Mouse (Mus musculus) G1E (cell line): ENCODE results near the gene Pim3. TPM values are rescaled to one million over a fixed set of nuclear protein-coding genes. Genes with fewer than 3 reads are reported as not detected.
A peak's percentile ranks its signal among the peaks of the same experiment; 100 is the strongest.
"Not testable (repeated sequence)": the region's sequence is repeated elsewhere in the genome, so short reads cannot be mapped to it uniquely, and the experiment has no call there.

Experiments
- ATAC-seq: 2 replicates; pipeline ENCODE4 v1.8.0; 2016; ENCODE audit warnings: mild to moderate bottlenecking; ENCODE audit not compliant: insufficient number of reproducible peaks, poor library complexity, low FRiP score, severe bottlenecking; ENCODE audit errors: extremely low read depth
- DNase-seq: peaks from one replicate; pipeline ENCODE4 v3.0.0; 2012; ENCODE audit warnings: low spot score
- H3K27me3 ChIP-seq: 2 replicates; pipeline ENCODE4 v1.6.1; 2012; ENCODE audit warnings: mild to moderate bottlenecking, low read length, inconsistent platforms; ENCODE audit not compliant: insufficient read depth
- H3K36me3 ChIP-seq: replicated peaks from 2 replicates; pipeline ENCODE3; 2012; ENCODE audit warnings: mild to moderate bottlenecking, inconsistent platforms
- H3K4me1 ChIP-seq: 2 replicates; pipeline ENCODE4 v1.6.1; 2012; ENCODE audit warnings: low read depth, low read length, inconsistent platforms, mixed read lengths; ENCODE audit not compliant: insufficient read depth
- H3K4me3 ChIP-seq: 2 replicates; pipeline ENCODE4 v1.5.1; 2012; ENCODE audit warnings: low read depth, mild to moderate bottlenecking, inconsistent platforms, low read length, moderate library complexity, mixed read lengths
- H3K9me3 ChIP-seq: replicated peaks from 2 replicates; pipeline ENCODE4 v1.6.1; 2012; ENCODE audit warnings: inconsistent platforms
- CTCF ChIP-seq: IDR thresholded peaks from 2 replicates; pipeline ENCODE4 v1.5.1; 2012; ENCODE audit warnings: low read depth, low read length, inconsistent platforms, mixed read lengths
- GATA1 ChIP-seq: IDR thresholded peaks from 2 replicates; pipeline ENCODE4 v1.6.1; 2012; ENCODE audit warnings: borderline replicate concordance, low read length, inconsistent platforms, mixed read lengths
- GATA2 ChIP-seq: IDR thresholded peaks from 2 replicates; pipeline ENCODE4 v1.6.1; 2012; ENCODE audit warnings: low read depth, low read length, inconsistent platforms, borderline replicate concordance
- POLR2AphosphoS5 ChIP-seq: IDR thresholded peaks from 2 replicates; pipeline ENCODE4 v1.6.1; 2012; ENCODE audit warnings: low read depth, low read length, inconsistent platforms; ENCODE audit not compliant: insufficient replicate concordance
- TAL1 ChIP-seq: conservative IDR thresholded peaks from 2 replicates; pipeline ENCODE4 v1.6.1; 2012; ENCODE audit warnings: low read depth, low read length, inconsistent platforms, mixed read lengths
- polyA plus RNA-seq: library from polyadenylated mRNA; stranded (reverse); fragments of >175 nt; gene quantifications from 2 replicates; pipeline ENCODE4 v1.2.3, GENCODE M21; 2012
- total RNA-seq, 2 experiments: library from RNA; stranded (forward) in 1 of 2; stranded (reverse) in 1 of 2; fragments of 200-1000 nt in 1 of 2; fragments of >200 nt in 1 of 2; fragmentation: Nextera tagmentation in 1 of 2; gene quantifications; 2 replicates each; pipeline ENCODE4 v1.2.3; 2014 to 2017

The Pim3 gene
- total RNA-seq (2014; fragmentation: Nextera tagmentation) = 2.1 and 5.3 TPM in 2 replicates
- 3.4 and 3.7 TPM in 2 replicates for total RNA-seq (2017)
- 6.0 and 6.8 TPM in 2 replicates for polyA plus RNA-seq

- Histone ChIP-seq H3K9me3 (peaks cover 30% of the 10 kb centered on the region), H3K4me3 (peak within 1 kb of the TSS; percentile 74), H3K27me3 (peaks cover 9% of the 10 kb centered on the region), H3K4me1 (peaks cover 29% of the 10 kb centered on the region), H3K36me3 (peaks cover 25% of the 10 kb centered on the region)
- DNase-seq = peak; percentile 85
- TF ChIP-seq POLR2AphosphoS5 (no peak), TAL1 (no peak), GATA1 (no peak), GATA2 (no peak), CTCF (no peak)
- ATAC-seq = peak; percentile 77
These were observed at the start of gene Pim3 for GRCm38 (mm10) chr15:88861772-88862622. TSS of gene Pim3 (plus strand) at chr15:88862186.

GRCm38 (mm10) chr15:88813262-88813661 is 48.7 kb upstream of the Pim3 start:
- Histone ChIP-seq H3K4me3 (no peak overlapping the region), H3K9me3 (no peaks in the 10 kb centered on the region), H3K4me1 (peaks cover 22% of the 10 kb centered on the region), H3K36me3 (peaks cover 91% of the 10 kb centered on the region), H3K27me3 (no peaks in the 10 kb centered on the region)
- DNase-seq (no peak), ATAC-seq (no peak)
- TF ChIP-seq GATA1 (no peak), CTCF (no peak), GATA2 (no peak), POLR2AphosphoS5 (no peak)

GRCm38 (mm10) chr15:88813873-88814272 is 48.1 kb upstream of the Pim3 start:
- ATAC-seq, H3K9me3 ChIP-seq, H3K4me3 ChIP-seq, DNase-seq, H3K27me3 ChIP-seq: not testable (repeated sequence)
- Histone ChIP-seq H3K4me1 (peaks cover 28% of the 10 kb centered on the region), H3K36me3 (peaks cover 85% of the 10 kb centered on the region)

GRCm38 (mm10) chr15:88814411-88815047 is 47.5 kb upstream of the Pim3 start:
- Histone ChIP-seq H3K4me1 (peaks cover 28% of the 10 kb centered on the region), H3K4me3 (no peak overlapping the region), H3K27me3 (no peaks in the 10 kb centered on the region), H3K36me3 (peaks cover 78% of the 10 kb centered on the region), H3K9me3 (no peaks in the 10 kb centered on the region)
- DNase-seq (no peak), ATAC-seq (no peak)
- no peak for TF ChIP-seq GATA2
- TF ChIP-seq POLR2AphosphoS5 = no peak
- TF ChIP-seq TAL1 = no peak
- TF ChIP-seq GATA1 = no peak
- no peak for TF ChIP-seq CTCF

GRCm38 (mm10) chr15:88815196-88815700 is 46.7 kb upstream of the Pim3 start:
- no peaks in the 10 kb centered on the region for H3K9me3 ChIP-seq
- no peaks in the 10 kb centered on the region for H3K27me3 ChIP-seq
- peaks cover 34% of the 10 kb centered on the region for H3K4me1 ChIP-seq
- H3K36me3 ChIP-seq = peaks cover 71% of the 10 kb centered on the region
- ATAC-seq = no peak
- H3K4me3 ChIP-seq = no peak overlapping the region
- TF ChIP-seq GATA1 = no peak
- no peak for TF ChIP-seq GATA2
- no peak for TF ChIP-seq TAL1
- TF ChIP-seq POLR2AphosphoS5 = no peak
- no peak for TF ChIP-seq CTCF
- DNase-seq = no peak

GRCm38 (mm10) chr15:88819026-88819905 is 42.7 kb upstream of the Pim3 start, which contains the start of the genes Alg12 and Creld2:
TSS of gene Alg12 (minus strand) at chr15:88819318.
TSS of gene Creld2 (plus strand) at chr15:88819646.
- Histone ChIP-seq H3K27me3 (no peaks in the 10 kb centered on the region), H3K4me1 (peaks cover 36% of the 10 kb centered on the region), H3K36me3 (peaks cover 75% of the 10 kb centered on the region), H3K9me3 (no peaks in the 10 kb centered on the region), H3K4me3 (peak within 1 kb of the TSS; percentile 88)
- peak; percentile 100 for DNase-seq
- ATAC-seq = peak; percentile 98
- TF ChIP-seq GATA2 (no peak), TAL1 (no peak), POLR2AphosphoS5 (no peak), GATA1 (no peak), CTCF (no peak)
